Mouse (Mus musculus): ENCODE results near the gene Gipc3. TPM values are rescaled to one million over a fixed set of nuclear protein-coding genes. Genes with fewer than 3 reads are reported as not detected.
A peak's percentile ranks its signal among the peaks of the same experiment; 100 is the strongest.

Gipc3 gene
- polyA plus RNA-seq, 1 experiment from 2014 or later = 0.07 TPM

DNA sequence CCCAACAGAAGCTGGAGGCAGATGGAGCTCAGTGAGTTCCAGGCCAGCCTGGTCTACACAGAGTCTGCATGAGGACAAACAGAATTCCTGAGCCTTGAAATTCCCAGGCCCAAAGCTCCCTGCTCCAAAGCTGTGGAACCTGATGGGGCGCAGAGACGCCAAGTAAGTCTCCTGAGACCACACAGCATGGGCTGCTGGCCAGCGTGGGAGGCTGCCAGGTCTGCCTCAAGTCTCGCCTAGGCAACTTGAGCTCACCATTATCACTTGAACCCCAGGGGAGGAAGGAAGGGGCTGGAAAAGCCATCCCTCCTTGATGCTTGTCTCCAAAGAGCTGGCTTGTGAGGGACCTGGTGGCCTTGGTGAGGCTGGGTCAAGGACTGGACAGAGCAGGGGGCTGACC is 13.1 kb downstream of the Gipc3 start:
- Histone ChIP-seq H3K4me3 (replicated peaks; ENCODE audit: low read depth, low read length) (no peak overlapping the region), H3K27me3 (ENCODE audit: insufficient read depth, low read length) (no peaks in the 10 kb centered on the region), H3K4me2 (ENCODE audit: low read length) (peak overlapping the region; percentile 35; the same call in 1 of the 2 replicates), H3K9ac (ENCODE audit: low read depth, low read length) (0 out of 2 replicates have a peak overlapping the region, but pooled peaks have one; percentile 8), H3K9me3 (replicated peaks; ENCODE audit: low read length) (no peaks in the 10 kb centered on the region), H3K36me3 (ENCODE audit: insufficient read depth, low read length) (peaks cover 22% of the 10 kb centered on the region), H3K27ac (peak overlapping the region; percentile 84), H3K4me1 (replicated peaks; ENCODE audit: insufficient read depth, low read length) (peaks cover 26% of the 10 kb centered on the region)
- no peak for TF ChIP-seq CTCF (IDR thresholded peaks at IDR 0.05; ENCODE audit: low read depth)
- DNase-seq (ENCODE audit: low spot score) = no peak
- WGBS = 45% methylated on average over 4 of the region's 4 CpGs
- no peak for ATAC-seq (replicated peaks; ENCODE audit: low FRiP score, low read depth)

DNA sequence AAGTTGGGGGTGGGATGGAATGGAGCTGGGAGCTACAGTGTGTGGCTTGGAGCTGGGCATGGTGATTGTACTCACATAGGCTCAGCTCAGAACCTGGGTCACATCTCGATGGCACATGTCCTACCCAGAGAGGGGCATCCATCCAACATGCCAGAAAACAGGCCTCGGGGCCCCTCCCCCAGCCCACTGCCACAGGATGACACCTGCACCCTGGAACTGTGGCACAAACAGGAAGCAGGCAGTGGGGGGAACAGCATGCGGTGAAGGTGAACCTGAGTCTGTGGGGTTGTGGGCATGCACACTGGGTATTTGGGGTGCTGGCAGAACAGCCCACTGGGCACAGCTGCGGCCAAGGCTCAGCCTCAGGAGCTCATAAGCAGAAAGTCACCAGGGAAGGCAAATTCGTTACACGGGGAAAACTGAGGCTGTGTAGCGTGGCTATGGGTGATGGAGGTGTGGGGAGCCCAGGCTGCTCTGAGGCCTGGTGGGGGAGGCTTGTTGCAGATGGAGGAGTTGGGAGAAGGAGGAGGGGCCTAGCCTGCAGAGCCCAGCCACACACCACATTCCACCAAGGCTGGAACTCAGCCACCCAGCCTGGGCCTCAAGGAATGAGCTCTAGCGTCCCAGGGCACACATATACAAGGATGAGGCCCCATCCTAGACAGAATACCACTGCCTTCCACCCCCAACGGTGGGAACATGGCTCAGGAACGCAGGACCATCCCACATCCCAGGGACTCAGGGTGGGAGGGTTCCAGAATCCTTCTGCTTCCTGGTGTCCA is 13.7 kb downstream of the Gipc3 start:
- peak overlapping the region; percentile 35 for H3K4me2 ChIP-seq (ENCODE audit: low read length)
- no peak for TF ChIP-seq CTCF (IDR thresholded peaks at IDR 0.05; ENCODE audit: low read depth)
- WGBS = 50% methylated on average over 10 of the region's 10 CpGs
- H3K27ac ChIP-seq = peak overlapping the region; percentile 84
- no peaks in the 10 kb centered on the region for H3K9me3 ChIP-seq (replicated peaks; ENCODE audit: low read length)
- no peak overlapping the region for H3K4me3 ChIP-seq (replicated peaks; ENCODE audit: low read depth, low read length)
- peaks cover 20% of the 10 kb centered on the region for H3K4me1 ChIP-seq (replicated peaks; ENCODE audit: insufficient read depth, low read length)
- peaks cover 26% of the 10 kb centered on the region for H3K36me3 ChIP-seq (ENCODE audit: insufficient read depth, low read length)
- DNase-seq (ENCODE audit: low spot score) (peak; percentile 89), ATAC-seq (replicated peaks; ENCODE audit: low FRiP score, low read depth) (peak; percentile 35; the same call in 1 of the 2 replicates)
- peak overlapping the region; percentile 36; the same call in 1 of the 2 replicates for H3K9ac ChIP-seq (ENCODE audit: low read depth, low read length)
- no peaks in the 10 kb centered on the region for H3K27me3 ChIP-seq (ENCODE audit: insufficient read depth, low read length)

DNA sequence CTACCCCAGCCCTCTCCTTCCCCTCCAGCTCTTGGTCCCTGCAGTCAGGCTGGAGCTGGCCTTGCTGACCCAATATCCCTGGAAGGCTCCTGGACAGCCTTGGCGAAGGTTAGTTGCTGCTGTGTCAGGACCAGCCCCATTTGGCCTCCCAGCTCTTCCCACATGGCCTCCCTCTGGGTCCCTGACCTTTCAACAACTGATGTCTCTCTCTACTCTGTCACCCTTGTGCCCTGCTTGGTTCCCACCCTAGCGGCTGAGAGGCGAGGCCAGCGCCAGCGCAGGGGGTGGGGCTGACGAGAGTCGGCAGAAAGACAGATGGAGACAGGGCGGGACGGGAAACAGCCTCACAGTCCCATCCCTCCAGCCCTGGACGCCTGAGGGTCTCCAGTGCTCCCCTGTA is 14.7 kb downstream of the Gipc3 start, which contains the start of gene Tbxa2r:
Gene Tbxa2r (plus strand): TSS at position 346 of the 400 bp plus-strand sequence.
- ATAC-seq (replicated peaks; ENCODE audit: low FRiP score, low read depth) (0 out of 2 replicates have a peak, but pooled peaks have one; percentile 8), DNase-seq (ENCODE audit: low spot score) (peak; percentile 53)
- peaks cover 36% of the 10 kb centered on the region for H3K36me3 ChIP-seq (ENCODE audit: insufficient read depth, low read length)
- no peak for TF ChIP-seq CTCF (IDR thresholded peaks at IDR 0.05; ENCODE audit: low read depth)
- no peak within 1 kb of the TSS for H3K4me3 ChIP-seq (replicated peaks; ENCODE audit: low read depth, low read length)
- H3K9ac ChIP-seq (ENCODE audit: low read depth, low read length) = peak within 1 kb of the TSS; percentile 41
- 12% methylated on average over 10 of the region's 10 CpGs for WGBS
- H3K27ac ChIP-seq = peak within 1 kb of the TSS; percentile 84
- no peaks in the 10 kb centered on the region for H3K27me3 ChIP-seq (ENCODE audit: insufficient read depth, low read length)
- peak within 1 kb of the TSS; percentile 40 for H3K4me2 ChIP-seq (ENCODE audit: low read length)
- H3K9me3 ChIP-seq (replicated peaks; ENCODE audit: low read length) = no peaks in the 10 kb centered on the region
- H3K4me1 ChIP-seq (replicated peaks; ENCODE audit: insufficient read depth, low read length) = peaks cover 18% of the 10 kb centered on the region

DNA sequence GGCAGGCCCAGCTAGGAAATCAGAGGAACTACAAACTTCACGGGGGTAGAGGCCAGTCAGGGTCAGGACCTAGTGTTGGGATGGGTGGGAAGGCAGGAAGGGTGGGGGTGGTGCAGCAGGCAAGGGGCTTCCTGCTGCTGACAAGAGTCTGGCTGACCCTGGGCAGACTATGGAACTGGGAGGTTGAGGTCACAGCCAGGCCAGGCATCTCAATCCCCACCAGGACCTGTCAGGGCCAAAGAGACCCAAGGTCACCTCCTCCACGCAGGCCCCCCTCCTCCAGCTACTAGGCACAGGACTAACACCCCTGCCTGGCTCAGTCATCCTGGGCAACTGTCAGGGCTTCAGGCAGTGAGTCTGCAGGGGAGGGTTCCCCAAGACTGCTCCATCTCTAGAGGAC is 15.1 kb downstream of the Gipc3 start:
- ATAC-seq (replicated peaks; ENCODE audit: low FRiP score, low read depth) = no peak
- H3K27me3 ChIP-seq (ENCODE audit: insufficient read depth, low read length) = no peaks in the 10 kb centered on the region
- H3K36me3 ChIP-seq (ENCODE audit: insufficient read depth, low read length) = peaks cover 39% of the 10 kb centered on the region
- H3K4me3 ChIP-seq (replicated peaks; ENCODE audit: low read depth, low read length) = no peak overlapping the region
- H3K4me2 ChIP-seq (ENCODE audit: low read length) = no peak overlapping the region
- no peak overlapping the region; the same call in 1 of the 2 replicates for H3K9ac ChIP-seq (ENCODE audit: low read depth, low read length)
- no peak for TF ChIP-seq CTCF (IDR thresholded peaks at IDR 0.05; ENCODE audit: low read depth)
- no peaks in the 10 kb centered on the region for H3K9me3 ChIP-seq (replicated peaks; ENCODE audit: low read length)
- peaks cover 18% of the 10 kb centered on the region for H3K4me1 ChIP-seq (replicated peaks; ENCODE audit: insufficient read depth, low read length)
- DNase-seq (ENCODE audit: low spot score) = no peak
- WGBS = 5% methylated on average over 2 of the region's 2 CpGs
- H3K27ac ChIP-seq = peak overlapping the region; percentile 84

DNA sequence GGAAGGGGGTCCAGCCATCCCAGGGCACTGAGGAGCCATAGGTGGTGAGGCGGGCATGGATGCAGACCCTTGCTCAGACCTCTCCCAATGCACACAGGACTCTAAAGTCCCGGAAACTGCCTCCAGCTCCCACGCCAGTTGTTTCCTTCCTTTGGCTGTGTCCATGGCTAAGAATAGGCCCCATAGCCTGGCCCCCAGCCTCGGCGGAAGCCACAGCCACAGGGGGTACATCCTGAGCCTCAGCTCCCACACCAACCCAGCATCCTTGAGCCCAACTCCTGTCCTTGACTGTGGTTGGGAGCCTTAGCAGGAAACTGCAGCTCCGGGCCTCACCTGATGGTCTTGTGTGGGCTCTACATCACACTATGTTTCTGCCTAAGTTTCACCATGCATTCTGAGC is 16.2 kb downstream of the Gipc3 start:
- TF ChIP-seq CTCF (IDR thresholded peaks at IDR 0.05; ENCODE audit: low read depth) = no peak
- Histone ChIP-seq H3K36me3 (ENCODE audit: insufficient read depth, low read length) (peaks cover 45% of the 10 kb centered on the region), H3K4me1 (replicated peaks; ENCODE audit: insufficient read depth, low read length) (peaks cover 15% of the 10 kb centered on the region), H3K27ac (peak overlapping the region; percentile 84), H3K4me2 (ENCODE audit: low read length) (no peak overlapping the region), H3K4me3 (replicated peaks; ENCODE audit: low read depth, low read length) (no peak overlapping the region), H3K9me3 (replicated peaks; ENCODE audit: low read length) (no peaks in the 10 kb centered on the region), H3K9ac (ENCODE audit: low read depth, low read length) (no peak overlapping the region), H3K27me3 (ENCODE audit: insufficient read depth, low read length) (no peaks in the 10 kb centered on the region)
- 68% methylated on average over 6 of the region's 6 CpGs for WGBS
- DNase-seq (ENCODE audit: low spot score) = peak; percentile 41
- ATAC-seq (replicated peaks; ENCODE audit: low FRiP score, low read depth) = no peak

DNA sequence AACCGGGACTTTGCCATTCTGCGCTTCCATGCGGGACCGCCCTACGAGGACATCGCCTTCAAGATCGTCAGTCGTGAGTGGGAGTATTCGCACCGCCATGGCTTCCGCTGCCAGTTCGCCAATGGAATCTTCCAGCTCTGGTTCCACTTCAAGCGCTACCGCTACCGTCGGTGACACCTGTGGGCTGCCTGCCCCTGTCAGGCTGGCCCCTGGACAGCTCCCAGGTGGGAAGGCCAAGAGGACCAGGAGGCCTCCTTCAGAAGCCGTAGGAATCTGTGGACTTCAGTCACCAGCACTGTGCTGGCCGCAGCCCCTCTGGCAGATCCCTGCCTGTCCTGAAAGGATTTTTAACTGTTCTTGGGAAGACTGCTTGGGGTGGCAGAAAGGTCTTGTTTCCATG is 17.3 kb downstream of the Gipc3 start:
- H3K9me3 ChIP-seq (replicated peaks; ENCODE audit: low read length) = no peaks in the 10 kb centered on the region
- peaks cover 45% of the 10 kb centered on the region for H3K36me3 ChIP-seq (ENCODE audit: insufficient read depth, low read length)
- DNase-seq (ENCODE audit: low spot score) (no peak), ATAC-seq (replicated peaks; ENCODE audit: low FRiP score, low read depth) (no peak)
- no peaks in the 10 kb centered on the region for H3K27me3 ChIP-seq (ENCODE audit: insufficient read depth, low read length)
- no peak overlapping the region for H3K4me2 ChIP-seq (ENCODE audit: low read length)
- no peak overlapping the region for H3K9ac ChIP-seq (ENCODE audit: low read depth, low read length)
- 84% methylated on average over 18 of the region's 18 CpGs for WGBS
- H3K27ac ChIP-seq = 0 out of 2 replicates have a peak overlapping the region, but pooled peaks have one; percentile 70
- peaks cover 15% of the 10 kb centered on the region for H3K4me1 ChIP-seq (replicated peaks; ENCODE audit: insufficient read depth, low read length)
- H3K4me3 ChIP-seq (replicated peaks; ENCODE audit: low read depth, low read length) = no peak overlapping the region
- no peak for TF ChIP-seq CTCF (IDR thresholded peaks at IDR 0.05; ENCODE audit: low read depth)
